Mouse (Mus musculus) CH12F3 (cell line): Measurements from ENCODE around the gene Slc44a1.

Experiments used
- in situ Hi-C: fragments of 300-500 bp; cut with MboI; formaldehyde crosslinking; loops from 2 replicates; pipeline ENCODE4 v1.14.3; 2020; ENCODE audit warnings: low sequenced_read_pairs

The Slc44a1 gene

GRCm38 (mm10) chr4:53594204-53594603, 154.0 kb downstream of the Slc44a1 start:
- in situ Hi-C loops = loop anchor here (10.0 kb wide), 1 partner anchor 219 kb away; no protein-coding TSS in a partner anchor

GRCm38 (mm10) chr4:53595246-53596062, 155.2 kb downstream of the Slc44a1 start:
- in situ Hi-C loops = loop anchor here (10.0 kb wide), 1 partner anchor 221 kb away; no protein-coding TSS in a partner anchor

GRCm38 (mm10) chr4:53596063-53596895, 156.1 kb downstream of the Slc44a1 start:
- in situ Hi-C loops = loop anchor here (10.0 kb wide), 1 partner anchor 221 kb away; no protein-coding TSS in a partner anchor

GRCm38 (mm10) chr4:53600462-53600861, 160.2 kb downstream of the Slc44a1 start:
- in situ Hi-C loops = no loop called here

GRCm38 (mm10) chr4:53614576-53615225, 174.5 kb downstream of the Slc44a1 start:
- in situ Hi-C loops = no loop called here

GRCm38 (mm10) chr4:53617968-53618367, 177.8 kb downstream of the Slc44a1 start:
- in situ Hi-C loops = no loop called here

GRCm38 (mm10) chr4:53620104-53620503, 179.9 kb downstream of the Slc44a1 start:
- in situ Hi-C loops = no loop called here

- in situ Hi-C loops = no loop called here
Measured at GRCm38 (mm10) chr4:53621084-53621483, 180.9 kb downstream of the Slc44a1 start.

GRCm38 (mm10) chr4:53621490-53621889, 181.3 kb downstream of the Slc44a1 start:
- in situ Hi-C loops = no loop called here

- in situ Hi-C loops = no loop called here
Measured at GRCm38 (mm10) chr4:53623711-53624110, 183.5 kb downstream of the Slc44a1 start.

- in situ Hi-C loops = no loop called here
Measured at GRCm38 (mm10) chr4:53624816-53625215, 184.6 kb downstream of the Slc44a1 start.

- in situ Hi-C loops = no loop called here
Measured at GRCm38 (mm10) chr4:53625263-53625662, 185.1 kb downstream of the Slc44a1 start.

- in situ Hi-C loops = no loop called here
Measured at GRCm38 (mm10) chr4:53628924-53629323, 188.7 kb downstream of the Slc44a1 start.

- in situ Hi-C loops = no loop called here
Measured at GRCm38 (mm10) chr4:53630963-53631315, 190.7 kb downstream of the Slc44a1 start.

- in situ Hi-C loops = no loop called here
Measured at GRCm38 (mm10) chr4:53631316-53632010, 191.2 kb downstream of the Slc44a1 start, which contains the start of gene Fsd1l. TSS of gene Fsd1l (plus strand) at chr4:53631471.

- in situ Hi-C loops = no loop called here
Measured at GRCm38 (mm10) chr4:53632011-53632349, 191.8 kb downstream of the Slc44a1 start.

GRCm38 (mm10) chr4:53635336-53635735, 195.1 kb downstream of the Slc44a1 start:
- in situ Hi-C loops = no loop called here

- in situ Hi-C loops = no loop called here
Measured at GRCm38 (mm10) chr4:53637269-53637909, 197.2 kb downstream of the Slc44a1 start.

- in situ Hi-C loops = no loop called here
Measured at GRCm38 (mm10) chr4:53638549-53639123, 198.4 kb downstream of the Slc44a1 start.

- in situ Hi-C loops = no loop called here
Measured at GRCm38 (mm10) chr4:53658029-53658428, 217.8 kb downstream of the Slc44a1 start.
